Mouse (Mus musculus) left cerebral cortex, postnatal 14 days (tissue): Measurements from ENCODE around the gene Cwc22. TPM values are rescaled to one million over a fixed set of nuclear protein-coding genes. Genes with fewer than 3 reads are reported as not detected.
"Not testable (repeated sequence)": the region's sequence is repeated elsewhere in the genome, so short reads cannot be mapped to it uniquely, and the experiment has no call there.

Experiments
- DNase-seq, 2 experiments: peaks; one replicate each; pipeline ENCODE4 v3.0.0; 2021 to 2022; ENCODE audit warnings: low spot score in 2 of 2, mixed read lengths in 1 of 2
- intact Hi-C: fragments of 180-260 bp; cut with DNase I; formaldehyde crosslinking; loops from one replicate; pipeline ENCODE4 v1.15.1; 2025
- total RNA-seq, 2 experiments: library from RNA; stranded (reverse); gene quantifications; 2 replicates each; pipeline ENCODE4 v1.2.3; 2021

Gene Cwc22
- total RNA-seq, 2 experiments from 2014 or later: 20.5 to 21.5 TPM

DNA sequence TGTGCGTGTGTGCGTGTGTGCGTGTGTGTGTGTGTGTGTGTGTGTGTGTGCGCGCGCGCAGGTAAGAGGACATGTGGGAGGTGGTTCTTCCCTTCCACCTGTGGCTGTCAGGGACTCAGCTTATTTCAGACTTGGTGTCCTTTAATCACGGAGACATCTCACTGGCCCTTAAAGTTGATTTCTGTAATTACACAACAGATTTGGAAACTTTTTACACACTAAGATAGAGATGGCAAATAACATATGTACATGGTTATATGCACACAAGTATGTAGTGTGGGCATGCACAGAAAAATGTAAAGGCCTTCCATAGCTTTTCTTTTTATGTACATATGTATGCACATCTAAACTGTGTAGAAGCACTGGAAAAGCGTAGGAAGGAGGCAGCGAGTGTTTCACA lies 41.7 kb downstream of the Cwc22 start:
- DNase-seq: no peak
- intact Hi-C loops: no loop called here

DNA sequence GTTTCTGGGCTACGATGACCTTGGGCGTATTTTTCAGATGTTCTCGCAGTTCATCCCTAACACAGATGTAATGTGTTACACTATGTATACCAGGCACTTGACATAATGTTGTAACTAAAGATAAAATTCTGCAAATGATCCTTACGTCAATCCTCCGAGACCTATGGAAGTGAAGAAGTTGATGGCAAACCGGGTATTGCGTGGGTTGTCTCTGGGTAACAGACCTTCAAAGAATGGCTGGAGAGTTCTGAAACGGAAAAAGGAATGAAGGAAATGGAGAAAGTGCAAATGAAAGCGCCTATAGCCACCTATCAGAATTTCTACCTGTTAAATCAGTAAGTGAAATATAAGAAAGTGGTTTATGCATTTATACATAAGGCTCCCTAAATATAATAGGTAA lies 42.2 kb downstream of the Cwc22 start:
- no peak for DNase-seq
- intact Hi-C loops: no loop called here

- no peak for DNase-seq
- intact Hi-C loops: no loop called here
Observed at GRCm38 (mm10) chr2:77903098-77903497, 43.1 kb downstream of the Cwc22 start.

DNA sequence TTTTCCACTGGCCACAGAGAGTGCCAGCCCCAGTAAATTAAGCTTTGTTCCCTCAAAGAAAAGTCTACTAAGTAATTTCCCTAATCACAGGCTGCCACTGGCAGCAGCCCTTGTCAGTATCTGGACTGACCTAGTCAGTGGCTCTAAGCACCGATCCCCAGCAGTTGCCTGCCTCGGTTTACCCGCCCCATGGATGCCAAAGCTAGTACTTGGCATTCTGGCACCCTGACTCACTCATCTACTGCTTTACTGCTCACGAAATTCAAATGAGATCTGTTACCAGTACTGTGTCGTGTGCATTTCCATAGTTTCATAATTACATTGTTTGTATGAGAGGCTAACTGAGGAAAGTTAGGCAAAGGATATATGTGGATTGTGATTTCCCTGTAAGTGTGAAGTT lies 44.9 kb downstream of the Cwc22 start:
- no peak for DNase-seq
- intact Hi-C loops: no loop called here

DNA sequence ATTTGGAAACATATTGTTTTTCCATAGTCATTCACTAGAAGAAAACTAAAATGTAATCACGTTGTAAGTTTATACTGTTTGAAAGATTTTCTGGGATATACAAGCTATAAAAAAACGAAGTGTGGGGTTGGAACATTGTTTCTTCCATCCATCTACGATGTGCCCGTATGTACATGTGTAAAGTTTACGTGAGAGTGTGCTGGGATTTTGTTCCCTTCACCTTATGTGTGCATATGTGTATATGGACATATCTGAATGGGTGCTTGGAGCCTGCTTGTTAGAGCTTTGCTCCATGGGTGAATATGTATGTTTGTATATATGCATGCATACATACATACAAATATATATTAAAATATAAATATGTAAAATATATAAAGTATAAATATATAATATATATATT lies 45.4 kb downstream of the Cwc22 start:
- intact Hi-C loops: no loop called here
- no peak for DNase-seq

DNA sequence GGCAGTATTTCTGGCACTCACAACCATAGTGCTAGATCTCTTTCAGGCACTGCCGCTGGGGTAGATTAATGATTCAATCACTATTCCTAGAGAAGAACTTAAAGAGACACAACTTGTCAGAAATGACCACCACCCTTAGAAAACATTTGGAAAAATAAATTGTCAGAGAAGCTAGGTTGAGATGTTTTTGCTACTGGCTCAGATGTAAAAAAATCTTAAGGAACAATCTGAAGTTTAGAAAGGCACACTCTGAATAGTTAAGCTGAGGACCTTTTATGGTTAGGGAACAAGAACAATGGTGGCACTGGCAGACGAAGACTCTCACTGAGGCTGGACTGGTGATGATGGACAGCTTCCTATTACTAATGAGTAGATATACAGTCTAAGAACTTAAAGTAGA lies 46.1 kb downstream of the Cwc22 start:
- DNase-seq: no peak
- intact Hi-C loops: no loop called here

DNA sequence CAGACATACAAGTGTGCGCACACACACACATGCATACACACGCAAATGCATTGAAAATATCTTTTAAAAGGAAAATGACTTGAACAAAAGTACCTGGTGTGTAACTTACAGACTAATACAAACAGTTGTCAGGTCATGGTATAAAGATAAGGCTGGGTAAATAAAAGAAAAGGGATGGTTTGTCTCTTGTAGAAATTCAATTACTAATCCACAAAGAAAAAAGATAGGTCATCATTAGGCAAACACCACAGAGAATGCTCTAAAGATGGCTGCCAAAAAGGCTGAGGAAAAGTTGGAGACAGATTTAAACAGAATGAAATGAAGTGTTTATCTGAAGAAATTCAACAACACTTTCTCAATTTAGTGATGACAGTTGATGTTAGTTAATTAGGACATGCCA lies 47.7 kb downstream of the Cwc22 start:
- DNase-seq: no peak
- intact Hi-C loops: no loop called here

DNA sequence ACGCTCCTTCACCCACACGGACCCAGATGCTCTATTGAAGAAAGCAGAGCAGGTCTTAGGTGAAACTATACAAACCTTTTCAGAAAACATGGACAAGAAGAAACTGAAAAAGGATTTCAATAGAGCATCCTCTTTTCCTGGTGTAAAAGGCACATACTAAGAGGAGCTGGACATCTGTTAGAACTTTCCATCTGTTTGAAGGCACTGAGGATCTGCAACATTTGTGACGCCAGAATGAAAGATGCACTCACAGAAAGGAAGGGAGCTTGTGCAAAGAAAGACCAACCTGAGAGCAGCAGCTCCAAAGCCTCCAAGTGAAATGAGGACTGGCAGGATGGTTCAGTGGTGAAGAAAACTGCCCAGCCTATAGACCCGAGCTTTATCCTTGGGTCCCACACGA lies 48.2 kb downstream of the Cwc22 start:
- DNase-seq: no peak
- intact Hi-C loops: no loop called here

- intact Hi-C loops: no loop called here
- DNase-seq: no peak
Observed at GRCm38 (mm10) chr2:77897558-77897899, 48.6 kb downstream of the Cwc22 start.

- no peak for DNase-seq
Observed at GRCm38 (mm10) chr2:77896843-77897557, 49.2 kb downstream of the Cwc22 start.

DNA sequence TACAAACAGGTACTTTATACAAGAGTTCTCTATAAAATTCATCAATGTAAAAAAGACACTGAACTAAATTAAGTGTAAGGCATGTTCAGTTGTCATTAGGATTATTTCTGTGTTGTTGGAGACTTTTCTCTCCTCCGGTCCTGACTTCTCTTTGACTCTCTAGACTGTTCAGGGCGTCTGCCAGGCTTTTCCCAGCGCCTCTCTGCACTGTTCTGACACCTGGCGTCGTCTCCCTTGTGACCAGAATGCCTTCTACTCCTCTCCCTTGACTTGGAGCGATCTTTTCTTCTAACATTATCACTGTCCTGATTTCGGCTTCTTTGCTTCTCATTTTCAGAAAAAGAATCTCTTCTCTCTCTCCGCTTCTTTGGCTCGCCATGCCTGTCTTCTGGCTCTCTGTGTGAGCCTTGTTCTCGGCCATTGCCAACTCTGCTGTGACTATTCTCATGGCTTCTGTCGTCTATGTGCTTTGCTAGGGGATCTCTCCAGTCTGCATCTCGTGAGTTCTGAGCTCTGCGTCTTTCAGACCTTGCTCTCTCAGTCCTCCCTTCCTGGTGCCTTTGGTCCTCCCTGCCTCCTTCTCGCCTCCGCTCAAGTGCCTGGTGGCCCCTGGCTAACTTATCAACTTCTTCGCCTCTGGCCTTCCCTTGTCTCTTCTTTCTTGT lies 50.1 kb downstream of the Cwc22 start:
- DNase-seq, intact Hi-C loops: not testable (repeated sequence)

More at GRCm38 (mm10) chr2:77896843-77897557, 49.2 kb downstream of the Cwc22 start:
- intact Hi-C loops: no loop called here

- DNase-seq: no peak
- intact Hi-C loops: no loop called here
Observed at GRCm38 (mm10) chr2:77894896-77895295, 51.3 kb downstream of the Cwc22 start.

DNA sequence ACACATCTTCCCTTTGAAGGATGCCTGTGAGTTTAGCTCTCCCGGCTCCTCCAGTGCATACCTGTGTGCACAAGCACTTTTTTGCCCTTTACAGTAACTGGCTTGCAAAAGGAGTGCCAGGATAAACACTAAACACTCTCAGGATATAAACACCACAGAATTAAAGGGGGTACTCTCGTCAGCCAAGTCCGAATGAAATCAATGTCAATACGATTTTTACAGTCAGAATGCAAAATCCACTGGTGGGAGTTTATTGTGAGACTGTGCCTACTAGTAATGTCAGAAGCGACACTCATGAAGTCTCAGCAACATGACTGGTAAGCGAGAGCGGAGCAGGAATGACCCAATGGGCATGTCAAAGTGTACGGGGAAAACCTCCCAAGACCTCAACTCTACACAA lies 52.7 kb downstream of the Cwc22 start:
- no peak for DNase-seq
- intact Hi-C loops: no loop called here

GRCm38 (mm10) chr2:77892573-77892972 lies 53.6 kb downstream of the Cwc22 start:
- intact Hi-C loops: no loop called here
- DNase-seq: no peak

DNA sequence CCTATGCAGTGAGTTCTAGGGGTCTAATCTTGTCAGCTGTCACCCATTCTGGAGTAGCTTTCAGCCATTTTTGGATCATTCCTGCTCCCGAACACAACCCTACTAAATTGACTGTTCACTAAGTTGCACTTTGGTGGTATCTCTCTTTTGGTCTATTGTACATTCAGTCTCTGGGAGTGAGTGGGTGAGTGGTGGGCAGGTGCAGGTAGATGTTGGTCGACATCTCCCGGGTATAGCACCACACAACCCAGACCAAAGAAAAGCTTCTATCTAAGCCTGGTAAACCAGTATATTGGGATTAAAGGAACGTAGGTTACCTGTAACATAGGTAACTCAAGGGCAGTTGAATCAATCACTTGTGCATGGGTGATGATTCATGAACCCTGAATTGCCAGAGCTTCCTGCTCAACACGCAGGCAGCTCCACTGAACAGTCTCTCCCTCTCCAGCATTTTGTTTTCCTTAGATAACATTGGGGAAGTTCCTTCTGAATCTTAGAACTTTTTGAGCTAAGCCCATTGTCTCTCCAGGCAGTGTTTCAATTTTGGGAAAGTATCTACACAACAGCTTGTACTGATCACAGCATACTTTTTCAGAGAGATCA lies 55.2 kb downstream of the Cwc22 start:
- intact Hi-C loops: no loop called here
- DNase-seq: no peak

DNA sequence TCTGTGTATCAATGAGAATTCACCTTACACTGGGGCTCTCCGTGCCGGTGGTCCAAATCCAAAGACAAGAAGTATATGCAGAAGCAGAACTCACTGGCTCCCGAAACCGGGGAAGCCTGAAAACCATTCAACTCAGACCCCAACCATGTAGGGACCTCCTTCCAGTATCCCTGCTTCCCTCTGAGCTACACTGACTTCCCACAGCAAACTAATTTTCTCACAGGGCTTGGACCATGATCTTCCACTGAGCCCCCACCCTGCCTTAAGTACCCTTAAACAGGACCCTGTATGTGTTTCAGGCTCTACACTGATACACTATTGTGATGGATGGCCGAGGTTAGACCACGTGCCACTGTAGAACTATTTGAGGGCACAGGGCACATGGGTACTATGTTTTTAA lies 56.2 kb downstream of the Cwc22 start:
- intact Hi-C loops: no loop called here
- no peak for DNase-seq

DNA sequence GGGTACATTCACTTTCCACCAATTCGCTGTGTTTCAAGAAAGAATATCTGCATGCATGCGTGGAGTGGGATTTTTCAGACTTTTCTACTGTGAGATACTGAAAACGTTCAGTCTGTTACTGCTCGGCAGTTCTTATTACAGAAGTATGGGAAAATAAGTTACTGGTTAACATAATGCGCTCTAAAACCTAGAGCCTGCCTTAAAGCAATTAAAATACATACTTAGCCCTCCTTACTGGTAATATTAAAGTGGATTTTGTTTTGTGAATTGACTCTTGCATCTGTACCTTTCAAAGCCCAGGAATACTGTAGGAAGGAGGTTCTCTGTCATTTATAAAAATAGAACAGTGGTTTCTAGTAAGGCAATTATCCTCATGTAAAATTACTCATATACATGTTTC lies 56.8 kb downstream of the Cwc22 start:
- no peak for DNase-seq
- intact Hi-C loops: no loop called here

- DNase-seq: no peak
- intact Hi-C loops: no loop called here
Observed at GRCm38 (mm10) chr2:77888826-77889225, 57.3 kb downstream of the Cwc22 start.

- intact Hi-C loops: no loop called here
Observed at GRCm38 (mm10) chr2:77888056-77888455, 58.1 kb downstream of the Cwc22 start.

DNA sequence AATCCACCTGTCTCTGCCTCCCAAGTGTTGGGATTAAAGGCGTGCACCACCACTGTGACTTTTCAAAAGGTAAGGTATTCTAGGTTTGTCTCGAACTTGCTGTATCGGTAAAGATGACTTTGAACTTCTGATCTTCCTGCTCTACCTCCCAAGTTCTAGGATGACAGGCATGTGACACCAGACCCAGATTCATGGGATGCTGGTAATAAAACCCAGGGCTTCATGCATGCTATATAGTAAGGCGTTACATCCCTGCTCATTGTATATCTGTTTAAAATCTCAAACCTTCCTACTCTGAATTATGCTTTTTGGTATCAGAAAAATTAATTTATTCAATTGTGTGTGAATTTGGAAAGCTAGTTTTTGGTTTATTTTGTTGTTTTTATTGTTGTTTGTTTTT lies 59.0 kb downstream of the Cwc22 start:
- no peak for DNase-seq
- intact Hi-C loops: no loop called here

More at GRCm38 (mm10) chr2:77888056-77888455, 58.1 kb downstream of the Cwc22 start:
- no peak for DNase-seq

DNA sequence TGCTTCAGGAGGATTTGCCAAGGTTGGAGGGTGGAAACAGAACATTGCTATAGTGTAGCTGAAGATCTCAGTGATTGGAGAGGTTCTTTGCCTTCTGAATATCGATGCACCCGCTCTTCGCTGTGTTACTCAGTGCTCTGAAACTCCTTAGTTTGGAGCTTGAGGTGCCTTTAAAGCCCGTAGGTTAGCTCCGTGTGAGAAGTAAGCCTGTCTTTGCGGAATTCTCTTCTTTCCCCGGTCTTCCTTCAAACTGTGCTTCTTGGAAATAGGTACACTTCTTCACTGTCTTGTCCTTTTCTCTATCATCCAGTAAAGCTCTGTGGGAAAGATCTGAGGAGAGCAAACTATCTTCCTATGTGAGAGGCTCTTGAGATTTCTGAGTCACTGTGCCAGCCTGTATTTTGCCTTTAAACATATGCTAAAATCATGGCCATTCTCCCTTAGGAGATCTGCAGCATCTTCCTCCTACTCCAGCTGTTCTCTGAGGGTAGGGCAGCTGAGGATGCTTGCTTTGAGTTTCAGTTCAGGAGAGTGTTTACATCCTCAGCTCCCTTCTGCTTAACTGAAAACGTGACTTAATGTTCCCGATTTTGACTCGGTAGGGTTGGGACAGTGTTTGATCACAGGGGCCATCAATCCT lies 60.6 kb downstream of the Cwc22 start:
- intact Hi-C loops: no loop called here
- no peak for DNase-seq
